Mouse (Mus musculus): ENCODE results near the gene Trio. TPM values are rescaled to one million over a fixed set of nuclear protein-coding genes. Genes with fewer than 3 reads are reported as not detected.

The Trio gene
- polyA plus RNA-seq, 1 experiment from 2014 or later = 2.8 TPM

GRCm38 (mm10) chr15:27872286-27872685, 153.4 kb downstream of the Trio start:
- Histone ChIP-seq H3K9ac (peak overlapping the region; percentile 11; the same call in 1 of the 2 replicates), H3K4me1 (replicated peaks) (peaks cover 24% of the 10 kb centered on the region), H3K4me2 (peak overlapping the region; percentile 62), H3K9me3 (replicated peaks) (no peaks in the 10 kb centered on the region), H3K27me3 (no peaks in the 10 kb centered on the region), H3K36me3 (replicated peaks) (no peaks in the 10 kb centered on the region), H3K4me3 (replicated peaks) (0 out of 2 replicates have a peak overlapping the region, but pooled peaks have one; percentile 34), H3K27ac (replicated peaks) (peak overlapping the region; percentile 51)
- 19% methylated on average over 2 of the region's 2 CpGs for WGBS (ENCODE audit: insufficient replicate concordance)
- ATAC-seq (ENCODE audit: insufficient read depth) = peak; percentile 65

GRCm38 (mm10) chr15:27871708-27872107, 153.9 kb downstream of the Trio start:
- Histone ChIP-seq H3K27me3 (no peaks in the 10 kb centered on the region), H3K9me3 (replicated peaks) (no peaks in the 10 kb centered on the region), H3K4me3 (replicated peaks) (peak overlapping the region; percentile 34), H3K27ac (replicated peaks) (peak overlapping the region; percentile 67), H3K9ac (peak overlapping the region; percentile 11; the same call in 1 of the 2 replicates), H3K4me1 (replicated peaks) (peaks cover 24% of the 10 kb centered on the region), H3K4me2 (peak overlapping the region; percentile 62), H3K36me3 (replicated peaks) (no peaks in the 10 kb centered on the region)
- WGBS (ENCODE audit: insufficient replicate concordance) = 34% methylated on average over 10 of the region's 10 CpGs
- peak; percentile 89 for ATAC-seq (ENCODE audit: insufficient read depth)

- 20% methylated on average over 13 of the region's 13 CpGs for WGBS (ENCODE audit: insufficient replicate concordance)
- peaks cover 25% of the 10 kb centered on the region for H3K4me1 ChIP-seq (replicated peaks)
- no peaks in the 10 kb centered on the region for H3K27me3 ChIP-seq
- no peaks in the 10 kb centered on the region for H3K36me3 ChIP-seq (replicated peaks)
- peak overlapping the region; percentile 62 for H3K4me2 ChIP-seq
- no peaks in the 10 kb centered on the region for H3K9me3 ChIP-seq (replicated peaks)
- H3K4me3 ChIP-seq (replicated peaks) = peak overlapping the region; percentile 34
- peak; percentile 45 for ATAC-seq (ENCODE audit: insufficient read depth)
- no peak overlapping the region for H3K9ac ChIP-seq
- H3K27ac ChIP-seq (replicated peaks) = peak overlapping the region; percentile 67
These were observed 154.4 kb downstream of the Trio start for GRCm38 (mm10) chr15:27871260-27871659.

GRCm38 (mm10) chr15:27869001-27869400, 156.6 kb downstream of the Trio start:
- no peak for ATAC-seq (ENCODE audit: insufficient read depth)
- peaks cover 34% of the 10 kb centered on the region for H3K4me1 ChIP-seq (replicated peaks)
- no peak overlapping the region for H3K9ac ChIP-seq
- H3K9me3 ChIP-seq (replicated peaks) = no peaks in the 10 kb centered on the region
- H3K4me2 ChIP-seq = no peak overlapping the region
- H3K27ac ChIP-seq (replicated peaks) = no peak overlapping the region
- H3K36me3 ChIP-seq (replicated peaks) = no peaks in the 10 kb centered on the region; the same call in 1 of the 2 replicates
- WGBS (ENCODE audit: insufficient replicate concordance) = 85% methylated on average over 4 of the region's 4 CpGs
- H3K27me3 ChIP-seq = no peaks in the 10 kb centered on the region
- no peak overlapping the region for H3K4me3 ChIP-seq (replicated peaks)

- Histone ChIP-seq H3K4me2 (no peak overlapping the region), H3K27me3 (no peaks in the 10 kb centered on the region), H3K36me3 (replicated peaks) (no peaks in the 10 kb centered on the region; the same call in 1 of the 2 replicates), H3K9ac (no peak overlapping the region), H3K27ac (replicated peaks) (no peak overlapping the region), H3K4me1 (replicated peaks) (peaks cover 34% of the 10 kb centered on the region), H3K9me3 (replicated peaks) (no peaks in the 10 kb centered on the region), H3K4me3 (replicated peaks) (no peak overlapping the region)
- no peak for ATAC-seq (ENCODE audit: insufficient read depth)
- 73% methylated on average over 7 of the region's 7 CpGs for WGBS (ENCODE audit: insufficient replicate concordance)
These were observed 157.8 kb downstream of the Trio start for GRCm38 (mm10) chr15:27867831-27868230.

- peaks cover 23% of the 10 kb centered on the region; the same call in 1 of the 2 replicates for H3K4me1 ChIP-seq (replicated peaks)
- no peaks in the 10 kb centered on the region; the same call in 1 of the 2 replicates for H3K36me3 ChIP-seq (replicated peaks)
- no peak overlapping the region for H3K4me2 ChIP-seq
- 77% methylated on average over 4 of the region's 4 CpGs for WGBS (ENCODE audit: insufficient replicate concordance)
- ATAC-seq (ENCODE audit: insufficient read depth) = no peak
- H3K9me3 ChIP-seq (replicated peaks) = no peaks in the 10 kb centered on the region
- no peak overlapping the region for H3K27ac ChIP-seq (replicated peaks)
- no peak overlapping the region for H3K4me3 ChIP-seq (replicated peaks)
- H3K27me3 ChIP-seq = no peaks in the 10 kb centered on the region
- no peak overlapping the region for H3K9ac ChIP-seq
These were observed 159.2 kb downstream of the Trio start for GRCm38 (mm10) chr15:27866471-27866870.

- no peaks in the 10 kb centered on the region; the same call in 1 of the 2 replicates for H3K36me3 ChIP-seq (replicated peaks)
- H3K4me3 ChIP-seq (replicated peaks) = no peak overlapping the region
- H3K9me3 ChIP-seq (replicated peaks) = no peaks in the 10 kb centered on the region
- H3K4me2 ChIP-seq = no peak overlapping the region
- no peak overlapping the region for H3K27ac ChIP-seq (replicated peaks)
- WGBS (ENCODE audit: insufficient replicate concordance) = 57% methylated on average over 6 of the region's 6 CpGs
- H3K9ac ChIP-seq = no peak overlapping the region
- H3K4me1 ChIP-seq (replicated peaks) = peaks cover 19% of the 10 kb centered on the region; the same call in 1 of the 2 replicates
- no peak for ATAC-seq (ENCODE audit: insufficient read depth)
- H3K27me3 ChIP-seq = no peaks in the 10 kb centered on the region
These were observed 159.6 kb downstream of the Trio start for GRCm38 (mm10) chr15:27866053-27866452.

GRCm38 (mm10) chr15:27864397-27864796, 161.3 kb downstream of the Trio start:
- no peak overlapping the region for H3K27ac ChIP-seq (replicated peaks)
- no peaks in the 10 kb centered on the region; the same call in 1 of the 2 replicates for H3K36me3 ChIP-seq (replicated peaks)
- peaks cover 16% of the 10 kb centered on the region; the same call in 1 of the 2 replicates for H3K4me1 ChIP-seq (replicated peaks)
- H3K27me3 ChIP-seq = no peaks in the 10 kb centered on the region
- H3K9me3 ChIP-seq (replicated peaks) = no peaks in the 10 kb centered on the region
- no peak for ATAC-seq (ENCODE audit: insufficient read depth)
- 47% methylated on average over 6 of the region's 6 CpGs for WGBS (ENCODE audit: insufficient replicate concordance)
- no peak overlapping the region for H3K4me3 ChIP-seq (replicated peaks)
- H3K4me2 ChIP-seq = no peak overlapping the region
- H3K9ac ChIP-seq = no peak overlapping the region

GRCm38 (mm10) chr15:27862949-27863348, 162.7 kb downstream of the Trio start:
- H3K4me3 ChIP-seq (replicated peaks) = no peak overlapping the region
- H3K36me3 ChIP-seq (replicated peaks) = peaks cover 2% of the 10 kb centered on the region; the same call in 1 of the 2 replicates
- H3K27me3 ChIP-seq = no peaks in the 10 kb centered on the region
- no peak overlapping the region for H3K9ac ChIP-seq
- H3K9me3 ChIP-seq (replicated peaks) = no peaks in the 10 kb centered on the region
- H3K4me2 ChIP-seq = no peak overlapping the region
- peaks cover 16% of the 10 kb centered on the region; the same call in 1 of the 2 replicates for H3K4me1 ChIP-seq (replicated peaks)
- WGBS (ENCODE audit: insufficient replicate concordance) = 59% methylated on average over 11 of the region's 11 CpGs
- H3K27ac ChIP-seq (replicated peaks) = no peak overlapping the region
- ATAC-seq (ENCODE audit: insufficient read depth) = no peak

- Histone ChIP-seq H3K9ac (no peak overlapping the region), H3K9me3 (replicated peaks) (no peaks in the 10 kb centered on the region), H3K4me1 (replicated peaks) (peaks cover 13% of the 10 kb centered on the region; the same call in 1 of the 2 replicates), H3K27ac (replicated peaks) (no peak overlapping the region), H3K27me3 (no peaks in the 10 kb centered on the region), H3K36me3 (replicated peaks) (peaks cover 2% of the 10 kb centered on the region; the same call in 1 of the 2 replicates), H3K4me3 (replicated peaks) (no peak overlapping the region), H3K4me2 (no peak overlapping the region)
- no peak for ATAC-seq (ENCODE audit: insufficient read depth)
- WGBS (ENCODE audit: insufficient replicate concordance) = 82% methylated on average over 14 of the region's 14 CpGs
These were observed 165.2 kb downstream of the Trio start for GRCm38 (mm10) chr15:27860439-27860838.

GRCm38 (mm10) chr15:27859590-27859989, 166.1 kb downstream of the Trio start:
- no peak for ATAC-seq (ENCODE audit: insufficient read depth)
- H3K27ac ChIP-seq (replicated peaks) = no peak overlapping the region
- no peak overlapping the region for H3K4me3 ChIP-seq (replicated peaks)
- peaks cover 2% of the 10 kb centered on the region; the same call in 1 of the 2 replicates for H3K36me3 ChIP-seq (replicated peaks)
- 63% methylated on average over 1 of the region's 1 CpGs for WGBS (ENCODE audit: insufficient replicate concordance)
- H3K9me3 ChIP-seq (replicated peaks) = no peaks in the 10 kb centered on the region
- no peak overlapping the region for H3K4me2 ChIP-seq
- no peaks in the 10 kb centered on the region for H3K27me3 ChIP-seq
- peaks cover 9% of the 10 kb centered on the region; the same call in 1 of the 2 replicates for H3K4me1 ChIP-seq (replicated peaks)
- H3K9ac ChIP-seq = no peak overlapping the region

- ATAC-seq (ENCODE audit: insufficient read depth) = no peak
- no peaks in the 10 kb centered on the region for H3K9me3 ChIP-seq (replicated peaks)
- WGBS (ENCODE audit: insufficient replicate concordance) = 42% methylated on average over 6 of the region's 6 CpGs
- peaks cover 5% of the 10 kb centered on the region; the same call in 1 of the 2 replicates for H3K4me1 ChIP-seq (replicated peaks)
- H3K27ac ChIP-seq (replicated peaks) = no peak overlapping the region
- no peak overlapping the region for H3K4me3 ChIP-seq (replicated peaks)
- no peak overlapping the region for H3K9ac ChIP-seq
- no peak overlapping the region for H3K4me2 ChIP-seq
- peaks cover 2% of the 10 kb centered on the region; the same call in 1 of the 2 replicates for H3K36me3 ChIP-seq (replicated peaks)
- H3K27me3 ChIP-seq = no peaks in the 10 kb centered on the region
These were observed 166.5 kb downstream of the Trio start for GRCm38 (mm10) chr15:27859115-27859514.

All from liver, embryonic 15.5 days (tissue).